Mouse (Mus musculus) naive thymus-derived CD4-positive, alpha-beta T cell, adult 2 months (primary cell): ENCODE measurements around the gene Cd207.

ENCODE experiments used
- DNase-seq: peaks from one replicate; pipeline ENCODE4 v3.0.0-alpha.2; 2011; ENCODE audit warnings: low read depth

Gene Cd207

GRCm38 (mm10) chr6:83677757-83678156, at the start of gene Cd207:
Cd207 (minus strand) TSS chr6:83677857.
- no peak for DNase-seq

- DNase-seq: no peak
Observed at GRCm38 (mm10) chr6:83727178-83727577, 49.5 kb upstream of the Cd207 start.

GRCm38 (mm10) chr6:83722526-83722925, 44.9 kb upstream of the Cd207 start:
- DNase-seq: no peak

GRCm38 (mm10) chr6:83717026-83717425, 39.4 kb upstream of the Cd207 start:
- no peak for DNase-seq

DNA sequence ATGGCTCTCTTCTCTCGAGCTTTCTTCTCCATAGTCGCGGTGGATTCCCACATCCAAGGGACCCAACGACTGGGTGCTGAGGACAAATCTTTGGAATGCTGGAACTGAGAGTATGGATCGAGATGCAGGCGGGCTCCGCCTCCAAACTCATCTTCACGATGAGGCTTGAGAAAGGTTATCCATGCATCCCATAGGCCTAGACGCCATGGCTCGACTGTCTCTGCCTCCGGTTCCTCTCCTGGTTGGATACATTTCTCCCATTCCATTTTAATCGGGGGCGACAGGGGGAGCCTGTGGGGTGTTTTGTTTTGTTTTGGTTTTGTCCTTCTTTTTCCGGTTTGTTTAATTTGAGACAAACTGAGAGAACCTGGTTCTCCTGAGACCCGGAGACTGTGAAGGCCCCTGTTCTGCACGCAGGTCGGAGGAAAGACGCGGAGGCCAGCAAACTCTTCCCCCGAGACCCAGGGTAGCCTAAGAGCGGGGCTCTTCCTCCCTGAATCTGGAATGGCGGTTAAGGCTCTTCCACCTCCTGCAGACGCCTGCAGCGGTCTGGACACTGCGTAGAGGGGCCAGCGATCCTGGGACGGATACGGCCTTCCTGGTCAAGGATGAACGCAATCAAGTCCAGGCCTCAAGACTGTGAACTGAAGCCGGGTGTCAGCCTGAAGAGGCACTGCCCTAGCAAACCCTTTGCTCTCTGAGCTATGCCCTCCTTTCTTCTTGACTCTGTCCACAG, 38.0 kb upstream of the Cd207 start:
- DNase-seq: no peak

DNA sequence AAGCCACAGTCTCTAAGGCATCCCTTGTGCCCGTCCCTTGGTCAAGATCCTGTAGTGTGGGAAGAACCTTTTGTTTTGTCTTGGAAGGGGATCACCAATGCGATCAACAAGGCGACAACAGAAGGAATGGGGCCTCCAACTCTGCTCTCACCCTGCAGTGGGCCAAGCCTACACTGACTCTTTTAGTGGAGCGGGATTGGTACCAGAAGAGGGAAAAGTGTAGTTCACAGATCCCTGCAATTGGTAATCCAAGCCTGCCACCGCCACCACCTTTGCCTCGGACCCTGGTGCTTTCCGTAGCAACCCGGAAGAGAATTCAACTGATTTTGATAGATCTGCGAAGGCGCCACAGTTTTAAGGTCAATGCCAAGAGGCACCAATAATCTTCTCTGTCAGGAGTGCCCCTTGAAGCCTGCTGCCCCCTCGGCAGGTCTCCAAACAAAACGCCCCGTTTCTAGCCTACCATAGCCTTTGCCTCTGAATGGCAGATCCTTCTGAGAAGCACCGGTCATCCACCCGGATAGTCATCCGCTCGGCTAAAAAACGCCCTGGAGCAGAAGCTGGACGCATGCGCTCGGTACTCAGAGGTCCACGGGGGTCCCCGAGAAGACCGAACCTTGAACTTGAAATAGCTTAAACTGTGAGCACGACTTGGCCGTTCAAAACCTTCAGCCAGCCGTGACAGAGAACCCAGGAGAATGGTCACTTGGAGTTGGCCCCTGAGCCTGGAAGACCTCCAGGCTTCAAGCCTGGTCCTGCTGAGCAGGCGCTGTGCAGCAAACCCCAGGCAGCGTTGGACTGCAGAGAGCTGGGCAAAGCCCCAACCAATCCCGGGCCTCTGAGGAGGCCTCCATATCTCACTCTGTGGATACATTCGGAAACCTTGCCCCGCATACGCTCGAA, 36.8 kb upstream of the Cd207 start:
- DNase-seq: no peak

DNA sequence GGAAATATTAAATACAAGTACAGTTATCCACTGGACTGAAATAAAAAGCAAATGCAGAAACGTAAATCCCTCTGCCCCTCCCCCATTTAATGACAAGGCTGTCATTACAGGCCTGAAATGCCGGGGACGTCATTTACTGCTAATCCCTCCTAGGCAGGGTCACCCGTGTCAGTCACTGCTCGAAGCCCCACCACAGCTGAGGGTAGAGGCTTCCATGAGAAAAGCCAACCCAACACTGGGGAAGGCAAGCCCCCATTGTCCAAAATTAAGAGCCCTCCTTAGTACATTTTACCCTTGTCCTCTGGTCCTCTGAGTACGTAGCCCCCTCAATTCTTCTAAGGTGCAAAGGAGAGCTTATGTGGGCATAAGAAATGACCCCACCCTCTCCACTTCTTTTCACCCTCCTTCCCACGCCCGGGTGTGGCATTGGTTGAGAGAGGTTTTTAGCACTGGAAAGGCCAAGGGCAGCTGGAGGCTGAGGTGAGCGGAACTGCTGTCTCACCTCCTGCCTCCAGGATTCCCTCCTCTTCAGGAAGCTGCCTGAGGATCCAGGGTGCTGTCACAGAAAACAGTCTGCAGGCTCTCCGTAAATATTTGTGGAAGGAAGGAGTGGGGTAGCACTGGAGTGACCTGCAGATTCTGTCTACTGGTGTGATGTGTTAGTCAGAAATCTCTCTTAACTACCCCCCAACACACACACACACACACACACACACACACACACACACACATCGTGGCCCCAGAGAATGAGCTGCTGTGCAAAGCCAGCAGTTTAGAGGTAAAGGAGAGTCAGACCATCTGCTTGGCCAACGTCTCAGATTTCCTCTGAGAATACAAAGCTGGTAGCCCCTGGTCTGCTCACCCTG, 35.8 kb upstream of the Cd207 start:
- no peak for DNase-seq

- no peak for DNase-seq
Observed at GRCm38 (mm10) chr6:83711725-83712475, 34.2 kb upstream of the Cd207 start.

DNA sequence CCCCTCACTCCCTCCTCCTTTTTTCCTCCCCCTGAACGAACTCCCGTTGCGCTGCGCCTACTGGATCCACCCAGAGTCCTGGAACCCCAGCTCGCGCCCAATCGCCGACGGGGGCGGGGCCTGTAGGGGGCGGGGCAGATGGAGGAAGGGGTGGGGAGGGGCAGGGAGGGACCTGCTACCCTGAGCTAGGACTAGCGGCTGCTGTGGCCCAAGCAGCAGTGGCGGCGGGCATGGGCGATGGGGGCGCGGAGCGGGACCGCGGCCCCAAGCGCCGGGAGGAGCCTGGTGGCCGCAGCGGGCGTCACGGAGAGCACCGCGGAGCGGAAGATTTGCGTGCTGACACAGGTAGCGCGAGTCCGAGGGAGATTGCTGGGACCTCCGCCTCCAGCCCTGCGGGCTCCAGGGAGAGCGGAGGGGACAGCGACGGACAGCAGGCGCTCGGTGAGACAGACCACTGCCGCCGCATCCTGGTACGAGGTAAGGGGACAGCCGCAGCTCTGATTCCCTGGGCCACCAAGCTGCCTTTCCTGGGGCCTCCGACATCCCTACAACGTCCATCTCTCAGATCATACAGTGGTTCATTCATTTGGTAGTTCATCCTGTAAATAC, 33.5 kb upstream of the Cd207 start, which contains the start of gene Vax2:
TSS of gene Vax2 (plus strand) at position 198 of the 609 bp plus-strand sequence.
- peak; percentile 46 for DNase-seq

DNA sequence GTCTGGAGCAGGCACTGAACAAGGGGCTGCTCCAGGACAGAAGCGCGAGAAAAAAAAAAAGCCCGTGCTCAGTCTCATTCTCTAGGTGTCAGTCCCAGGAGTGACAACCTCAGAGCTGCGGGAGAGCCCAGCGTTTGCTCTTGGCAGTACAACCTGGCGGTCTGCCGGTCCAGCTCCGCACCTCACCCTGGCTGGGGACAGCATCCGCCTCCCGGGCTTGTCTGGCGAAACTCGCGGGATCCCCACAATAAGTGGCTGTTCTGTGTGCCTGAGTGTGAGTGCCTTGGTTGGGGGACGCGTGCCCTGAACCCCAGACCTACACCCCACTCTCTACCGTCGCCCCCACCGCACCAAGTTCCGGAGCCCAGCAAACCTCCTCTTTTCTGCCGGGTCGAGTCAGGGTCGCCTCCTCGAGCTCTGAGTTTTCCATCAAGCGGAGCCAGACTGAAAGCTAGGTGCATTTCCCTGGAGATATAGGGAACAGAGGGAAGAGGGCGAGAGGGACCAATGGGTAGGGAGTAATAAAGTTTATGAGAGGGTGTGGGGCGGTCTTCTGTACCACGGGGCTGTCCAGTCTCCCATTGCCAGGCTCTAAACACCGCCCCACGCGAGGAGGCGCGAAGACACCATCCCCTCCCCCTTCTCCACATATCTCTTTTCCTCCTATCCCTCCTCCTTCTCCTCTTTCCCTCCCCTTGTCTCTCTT, 32.9 kb upstream of the Cd207 start:
- DNase-seq: no peak

GRCm38 (mm10) chr6:83707738-83708510, 30.3 kb upstream of the Cd207 start:
- no peak for DNase-seq

GRCm38 (mm10) chr6:83704701-83705100, 27.0 kb upstream of the Cd207 start:
- no peak for DNase-seq

DNA sequence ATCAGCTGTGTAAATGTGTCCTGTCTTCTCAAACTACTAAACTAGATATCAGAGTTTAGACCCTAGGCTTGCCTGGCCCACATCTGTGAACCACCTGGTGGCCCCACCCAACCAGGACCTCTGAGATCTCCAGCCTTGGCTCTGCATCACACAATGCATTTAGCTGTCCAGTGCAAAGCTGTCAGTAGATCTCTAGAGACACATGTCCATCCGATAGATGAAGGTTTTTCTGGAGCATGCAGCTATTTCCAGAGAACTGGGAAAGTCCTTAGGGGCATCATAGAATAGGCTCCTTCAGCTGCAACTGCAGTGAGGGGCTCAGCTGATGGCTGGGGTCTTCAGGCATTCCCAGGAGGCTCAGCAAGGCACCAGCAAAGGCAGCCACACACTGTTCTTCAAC, 26.6 kb upstream of the Cd207 start:
- DNase-seq: no peak

GRCm38 (mm10) chr6:83703722-83704078, 26.0 kb upstream of the Cd207 start:
- DNase-seq: no peak

- DNase-seq: no peak
Observed at GRCm38 (mm10) chr6:83703000-83703721, 25.5 kb upstream of the Cd207 start.

DNA sequence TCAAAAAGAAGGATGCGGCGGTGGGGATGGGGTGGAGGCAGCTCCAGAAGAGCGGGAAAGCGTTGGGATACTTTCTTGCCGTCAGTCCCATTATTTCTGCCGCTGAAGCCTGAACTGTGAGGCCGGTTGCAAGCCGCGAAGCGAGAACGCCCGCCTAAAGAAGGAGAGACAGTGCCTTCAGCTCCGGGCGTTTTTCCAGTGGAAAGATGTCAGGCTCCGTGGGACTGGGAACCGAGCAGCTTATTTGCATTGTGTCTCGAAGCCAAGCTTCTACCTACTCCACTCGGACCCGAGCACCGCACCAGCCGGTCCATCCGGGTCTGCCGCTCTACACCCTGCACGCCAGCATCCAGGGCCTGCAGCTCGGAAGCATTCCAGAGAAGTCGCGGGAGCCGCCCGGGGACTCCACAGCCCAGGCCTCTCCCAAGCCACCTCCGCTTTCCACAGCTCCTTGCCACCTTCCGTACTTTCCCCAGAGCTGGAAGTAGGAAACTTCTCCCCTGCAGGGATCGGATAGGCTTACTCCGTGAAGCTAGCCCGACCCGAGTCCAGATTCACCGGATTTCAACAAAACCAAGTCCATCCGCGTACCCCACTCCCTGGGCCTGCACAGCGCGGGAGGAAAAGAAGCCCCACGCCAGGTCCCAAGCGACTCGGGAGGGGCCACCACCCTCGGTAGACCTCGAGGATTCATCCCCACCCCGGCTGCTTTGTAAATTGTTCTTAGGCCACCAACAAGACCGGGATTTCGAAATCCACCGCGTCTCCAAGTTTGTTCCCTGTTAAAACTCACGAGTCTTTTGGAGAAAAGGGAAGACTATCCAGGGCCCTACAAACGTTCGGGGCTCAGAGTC, 24.7 kb upstream of the Cd207 start:
- DNase-seq: no peak

GRCm38 (mm10) chr6:83701001-83701400, 23.3 kb upstream of the Cd207 start:
- no peak for DNase-seq

GRCm38 (mm10) chr6:83699971-83700370, 22.3 kb upstream of the Cd207 start:
- no peak for DNase-seq
